Mouse (Mus musculus): ENCODE results near the gene Mpig6b. TPM values are rescaled to one million over a fixed set of nuclear protein-coding genes. Genes with fewer than 3 reads are reported as not detected.
A peak's percentile ranks its signal among the peaks of the same experiment; 100 is the strongest.

Gene Mpig6b
- polyA plus RNA-seq, 1 experiment from 2014 or later, result 0.21 TPM

GRCm38 (mm10) chr17:35079778-35080177, 13.8 kb upstream of the Mpig6b start:
- WGBS, result 68% methylated on average over 9 of the region's 9 CpGs
- Histone ChIP-seq H3K9me3 (ENCODE audit: control insufficient read depth, low read length) (no peaks in the 10 kb centered on the region), H3K4me2 (ENCODE audit: low read length) (no peak overlapping the region), H3K27me3 (ENCODE audit: control insufficient read depth, insufficient read depth, low read length) (no peaks in the 10 kb centered on the region), H3K9ac (replicated peaks; ENCODE audit: low read length) (no peak overlapping the region), H3K4me3 (replicated peaks; ENCODE audit: low read depth, low read length) (no peak overlapping the region), H3K4me1 (ENCODE audit: control insufficient read depth, insufficient read depth, low read length) (no peaks in the 10 kb centered on the region), H3K36me3 (ENCODE audit: control insufficient read depth, insufficient read depth, low read length) (no peaks in the 10 kb centered on the region), H3K27ac (replicated peaks; ENCODE audit: low read depth, low read length) (no peak overlapping the region)
- DNase-seq (no peak), ATAC-seq (ENCODE audit: low FRiP score, low TSS enrichment) (no peak)

GRCm38 (mm10) chr17:35077786-35078233, 11.8 kb upstream of the Mpig6b start, which contains the start of gene Ly6g6d:
Gene Ly6g6d, minus strand, starts transcription at chr17:35078065.
- no peaks in the 10 kb centered on the region for H3K27me3 ChIP-seq (ENCODE audit: control insufficient read depth, insufficient read depth, low read length)
- ATAC-seq (ENCODE audit: low FRiP score, low TSS enrichment) (no peak), DNase-seq (peak; percentile 46)
- no peak within 1 kb of the TSS for H3K27ac ChIP-seq (replicated peaks; ENCODE audit: low read depth, low read length)
- no peaks in the 10 kb centered on the region for H3K9me3 ChIP-seq (ENCODE audit: control insufficient read depth, low read length)
- WGBS, result 8% methylated on average over 14 of the region's 14 CpGs
- no peaks in the 10 kb centered on the region for H3K36me3 ChIP-seq (ENCODE audit: control insufficient read depth, insufficient read depth, low read length)
- H3K4me1 ChIP-seq (ENCODE audit: control insufficient read depth, insufficient read depth, low read length), result no peaks in the 10 kb centered on the region
- H3K4me2 ChIP-seq (ENCODE audit: low read length), result peak within 1 kb of the TSS; percentile 47
- H3K9ac ChIP-seq (replicated peaks; ENCODE audit: low read length), result no peak within 1 kb of the TSS; the same call in 1 of the 2 replicates
- no peak within 1 kb of the TSS for H3K4me3 ChIP-seq (replicated peaks; ENCODE audit: low read depth, low read length)

- H3K27ac ChIP-seq (replicated peaks; ENCODE audit: low read depth, low read length), result no peak overlapping the region
- ATAC-seq (ENCODE audit: low FRiP score, low TSS enrichment) (no peak), DNase-seq (peak; percentile 15)
- H3K4me2 ChIP-seq (ENCODE audit: low read length), result peak overlapping the region; percentile 47
- H3K27me3 ChIP-seq (ENCODE audit: control insufficient read depth, insufficient read depth, low read length), result no peaks in the 10 kb centered on the region
- H3K9ac ChIP-seq (replicated peaks; ENCODE audit: low read length), result no peak overlapping the region
- no peaks in the 10 kb centered on the region for H3K4me1 ChIP-seq (ENCODE audit: control insufficient read depth, insufficient read depth, low read length)
- H3K4me3 ChIP-seq (replicated peaks; ENCODE audit: low read depth, low read length), result no peak overlapping the region
- 44% methylated on average over 2 of the region's 2 CpGs for WGBS
- H3K36me3 ChIP-seq (ENCODE audit: control insufficient read depth, insufficient read depth, low read length), result no peaks in the 10 kb centered on the region
- no peaks in the 10 kb centered on the region for H3K9me3 ChIP-seq (ENCODE audit: control insufficient read depth, low read length)
Observed at GRCm38 (mm10) chr17:35077285-35077684, 11.3 kb upstream of the Mpig6b start.

GRCm38 (mm10) chr17:35076507-35077176, 10.7 kb upstream of the Mpig6b start, which contains the start of gene Ly6g6e:
Gene Ly6g6e, plus strand, starts transcription at chr17:35076902.
- H3K4me2 ChIP-seq (ENCODE audit: low read length), result peak within 1 kb of the TSS; percentile 47
- H3K27me3 ChIP-seq (ENCODE audit: control insufficient read depth, insufficient read depth, low read length), result no peaks in the 10 kb centered on the region
- no peak within 1 kb of the TSS for H3K4me3 ChIP-seq (replicated peaks; ENCODE audit: low read depth, low read length)
- no peaks in the 10 kb centered on the region for H3K9me3 ChIP-seq (ENCODE audit: control insufficient read depth, low read length)
- ATAC-seq (ENCODE audit: low FRiP score, low TSS enrichment) (no peak), DNase-seq (no peak)
- WGBS, result 36% methylated on average over 10 of the region's 10 CpGs
- H3K27ac ChIP-seq (replicated peaks; ENCODE audit: low read depth, low read length), result no peak within 1 kb of the TSS
- no peak within 1 kb of the TSS; the same call in 1 of the 2 replicates for H3K9ac ChIP-seq (replicated peaks; ENCODE audit: low read length)
- no peaks in the 10 kb centered on the region for H3K36me3 ChIP-seq (ENCODE audit: control insufficient read depth, insufficient read depth, low read length)
- no peaks in the 10 kb centered on the region for H3K4me1 ChIP-seq (ENCODE audit: control insufficient read depth, insufficient read depth, low read length)

GRCm38 (mm10) chr17:35074097-35074496, 8.1 kb upstream of the Mpig6b start:
- no peaks in the 10 kb centered on the region for H3K36me3 ChIP-seq (ENCODE audit: control insufficient read depth, insufficient read depth, low read length)
- DNase-seq (no peak), ATAC-seq (ENCODE audit: low FRiP score, low TSS enrichment) (no peak)
- H3K4me2 ChIP-seq (ENCODE audit: low read length), result no peak overlapping the region
- H3K27ac ChIP-seq (replicated peaks; ENCODE audit: low read depth, low read length), result no peak overlapping the region
- H3K9ac ChIP-seq (replicated peaks; ENCODE audit: low read length), result no peak overlapping the region
- no peaks in the 10 kb centered on the region for H3K27me3 ChIP-seq (ENCODE audit: control insufficient read depth, insufficient read depth, low read length)
- H3K9me3 ChIP-seq (ENCODE audit: control insufficient read depth, low read length), result no peaks in the 10 kb centered on the region
- H3K4me3 ChIP-seq (replicated peaks; ENCODE audit: low read depth, low read length), result no peak overlapping the region
- WGBS, result 60% methylated on average over 17 of the region's 17 CpGs
- H3K4me1 ChIP-seq (ENCODE audit: control insufficient read depth, insufficient read depth, low read length), result no peaks in the 10 kb centered on the region

GRCm38 (mm10) chr17:35071454-35071853, 5.5 kb upstream of the Mpig6b start:
- WGBS, result 81% methylated on average over 9 of the region's 9 CpGs
- Histone ChIP-seq H3K36me3 (ENCODE audit: control insufficient read depth, insufficient read depth, low read length) (no peaks in the 10 kb centered on the region), H3K4me3 (replicated peaks; ENCODE audit: low read depth, low read length) (no peak overlapping the region), H3K27me3 (ENCODE audit: control insufficient read depth, insufficient read depth, low read length) (no peaks in the 10 kb centered on the region; the same call in 1 of the 2 replicates), H3K4me2 (ENCODE audit: low read length) (no peak overlapping the region), H3K4me1 (ENCODE audit: control insufficient read depth, insufficient read depth, low read length) (no peaks in the 10 kb centered on the region), H3K9me3 (ENCODE audit: control insufficient read depth, low read length) (no peaks in the 10 kb centered on the region), H3K27ac (replicated peaks; ENCODE audit: low read depth, low read length) (no peak overlapping the region), H3K9ac (replicated peaks; ENCODE audit: low read length) (no peak overlapping the region)
- ATAC-seq (ENCODE audit: low FRiP score, low TSS enrichment) (no peak), DNase-seq (no peak)

GRCm38 (mm10) chr17:35070556-35071229, 4.7 kb upstream of the Mpig6b start:
- no peak overlapping the region for H3K9ac ChIP-seq (replicated peaks; ENCODE audit: low read length)
- ATAC-seq (ENCODE audit: low FRiP score, low TSS enrichment) (no peak), DNase-seq (no peak)
- H3K27ac ChIP-seq (replicated peaks; ENCODE audit: low read depth, low read length), result no peak overlapping the region
- no peak overlapping the region for H3K4me2 ChIP-seq (ENCODE audit: low read length)
- no peaks in the 10 kb centered on the region for H3K9me3 ChIP-seq (ENCODE audit: control insufficient read depth, low read length)
- no peaks in the 10 kb centered on the region for H3K4me1 ChIP-seq (ENCODE audit: control insufficient read depth, insufficient read depth, low read length)
- H3K36me3 ChIP-seq (ENCODE audit: control insufficient read depth, insufficient read depth, low read length), result no peaks in the 10 kb centered on the region
- H3K27me3 ChIP-seq (ENCODE audit: control insufficient read depth, insufficient read depth, low read length), result no peaks in the 10 kb centered on the region; the same call in 1 of the 2 replicates
- 68% methylated on average over 6 of the region's 6 CpGs for WGBS
- no peak overlapping the region for H3K4me3 ChIP-seq (replicated peaks; ENCODE audit: low read depth, low read length)

- no peak for ATAC-seq (ENCODE audit: low FRiP score, low TSS enrichment)
- 0 out of 2 replicates have a peak, but pooled peaks cover 4% of the 10 kb centered on the region for H3K4me1 ChIP-seq (ENCODE audit: control insufficient read depth, insufficient read depth, low read length)
- no peak overlapping the region for H3K9ac ChIP-seq (replicated peaks; ENCODE audit: low read length)
- no peak overlapping the region for H3K27ac ChIP-seq (replicated peaks; ENCODE audit: low read depth, low read length)
- H3K4me3 ChIP-seq (replicated peaks; ENCODE audit: low read depth, low read length), result no peak overlapping the region
- DNase-seq, result no peak
- peaks cover 18% of the 10 kb centered on the region; the same call in 1 of the 2 replicates for H3K27me3 ChIP-seq (ENCODE audit: control insufficient read depth, insufficient read depth, low read length)
- WGBS, result 88% methylated on average over 17 of the region's 17 CpGs
- H3K9me3 ChIP-seq (ENCODE audit: control insufficient read depth, low read length), result no peaks in the 10 kb centered on the region
- H3K36me3 ChIP-seq (ENCODE audit: control insufficient read depth, insufficient read depth, low read length), result no peaks in the 10 kb centered on the region
- H3K4me2 ChIP-seq (ENCODE audit: low read length), result no peak overlapping the region
Observed at GRCm38 (mm10) chr17:35068213-35068914, 2.4 kb upstream of the Mpig6b start.

Measured in midbrain, embryonic 14.5 days (tissue).